Mouse (Mus musculus): ENCODE results near the gene Rnase12. TPM values are rescaled to one million over a fixed set of nuclear protein-coding genes. Genes with fewer than 3 reads are reported as not detected.

Gene Rnase12
- polyA plus RNA-seq, 2 experiments = 0.14 TPM; not detected in 1

DNA sequence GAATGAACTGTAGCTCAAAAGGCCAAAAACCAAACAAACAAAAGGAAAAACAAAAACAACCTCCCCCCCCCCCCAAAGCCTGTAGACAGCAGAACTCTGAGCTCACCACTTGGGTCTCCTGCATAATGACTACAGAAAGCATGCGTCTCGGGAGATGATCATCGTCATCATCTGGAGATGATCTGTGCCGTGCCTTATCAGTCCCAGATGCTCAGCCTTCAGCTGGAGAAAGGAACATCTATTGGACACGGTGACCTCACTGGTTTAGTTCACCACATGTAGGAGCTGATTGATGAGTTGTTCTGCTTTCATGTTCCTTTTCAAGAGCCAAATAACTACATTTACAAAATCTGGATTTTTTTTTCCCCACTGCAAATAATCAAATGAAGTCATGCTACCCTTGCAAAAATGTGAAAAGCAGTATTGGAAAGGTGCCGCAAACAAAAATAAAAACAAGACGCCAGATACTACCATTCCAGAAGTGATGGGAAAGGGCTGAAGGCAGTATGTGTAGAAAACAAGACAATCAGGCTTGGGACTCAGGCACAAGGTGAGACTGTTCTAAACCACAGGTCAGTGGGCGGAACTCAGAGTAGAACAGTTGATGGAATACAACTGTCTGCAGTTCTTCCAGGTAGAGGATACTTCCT lies 50.2 kb downstream of the Rnase12 start, which contains the start of gene Rnase10:
Gene Rnase10 (plus strand): TSS at position 600 of the 650 bp plus-strand sequence.
- no peaks in the 10 kb centered on the region for H3K9me3 ChIP-seq (ENCODE audit: control insufficient read depth, low read length)
- no peaks in the 10 kb centered on the region for H3K36me3 ChIP-seq (ENCODE audit: control insufficient read depth, insufficient read depth, low read length)
- no peak for ATAC-seq (ENCODE audit: low FRiP score, low read depth)
- H3K4me1 ChIP-seq (ENCODE audit: control insufficient read depth, insufficient read depth, low read length) = no peaks in the 10 kb centered on the region
- H3K9ac ChIP-seq (ENCODE audit: low read depth, low read length, severe bottlenecking) = no peak within 1 kb of the TSS
- no peak within 1 kb of the TSS for H3K4me3 ChIP-seq (replicated peaks; ENCODE audit: low read length)
- peak within 1 kb of the TSS; percentile 67 for H3K27ac ChIP-seq (replicated peaks; ENCODE audit: low read depth, low read length)
- H3K27me3 ChIP-seq (ENCODE audit: control insufficient read depth, insufficient read depth, low read length) = no peaks in the 10 kb centered on the region
- WGBS = 54% methylated on average over 8 of the region's 8 CpGs
- H3K4me2 ChIP-seq (replicated peaks; ENCODE audit: low read depth, low read length, severe bottlenecking) = no peak within 1 kb of the TSS
- DNase-seq (ENCODE audit: low spot score) = peak; percentile 68
- no peak for TF ChIP-seq POLR2A (IDR thresholded peaks at IDR 0.05; ENCODE audit: borderline replicate concordance, extremely low read depth, insufficient read depth, insufficient read length)

Other genes with a start within 250 kb of the Rnase12 start
- not detected in 2 replicates for gene Ccnb1ip1, start 249.9 kb downstream of the Rnase12 start, polyA plus RNA-seq (2012; rRNA removed)
- gene Ccnb1ip1, start 249.9 kb downstream of the Rnase12 start, polyA plus RNA-seq (2014; fragmentation: Nextera tagmentation; extraction: Ambion mirVana) = not detected in 2 replicates
- gene Parp2, start 249.8 kb downstream of the Rnase12 start, polyA plus RNA-seq (2012; rRNA removed) = 65.4 and 86.6 TPM in 2 replicates
- 54.0 and 57.8 TPM in 2 replicates for gene Parp2, start 249.8 kb downstream of the Rnase12 start, polyA plus RNA-seq (2014; fragmentation: Nextera tagmentation; extraction: Ambion mirVana)
- 9.5 and 13.0 TPM in 2 replicates for gene Tep1, start 187.1 kb downstream of the Rnase12 start, polyA plus RNA-seq (2012; rRNA removed)
- gene Tep1, start 187.1 kb downstream of the Rnase12 start, polyA plus RNA-seq (2014; fragmentation: Nextera tagmentation; extraction: Ambion mirVana) = 8.3 and 10.5 TPM in 2 replicates
- 0.17 and 0.28 TPM in 2 replicates for gene Klhl33, start 160.2 kb downstream of the Rnase12 start, polyA plus RNA-seq (2012; rRNA removed)
- gene Klhl33, start 160.2 kb downstream of the Rnase12 start, polyA plus RNA-seq (2014; fragmentation: Nextera tagmentation; extraction: Ambion mirVana) = 0.08 and 0.11 TPM in 2 replicates
- gene Osgep, start 132.8 kb downstream of the Rnase12 start, polyA plus RNA-seq (2012; rRNA removed) = 116 and 137 TPM in 2 replicates
- gene Osgep, start 132.8 kb downstream of the Rnase12 start, polyA plus RNA-seq (2014; fragmentation: Nextera tagmentation; extraction: Ambion mirVana) = 163 and 164 TPM in 2 replicates
- gene Apex1, start 132.7 kb downstream of the Rnase12 start, polyA plus RNA-seq (2012; rRNA removed) = 127 and 143 TPM in 2 replicates
- 218 and 219 TPM in 2 replicates for gene Apex1, start 132.7 kb downstream of the Rnase12 start, polyA plus RNA-seq (2014; fragmentation: Nextera tagmentation; extraction: Ambion mirVana)
- 82.3 and 122 TPM in 2 replicates for gene Pip4p1, start 126.8 kb downstream of the Rnase12 start, polyA plus RNA-seq (2012; rRNA removed)
- 50.3 and 54.0 TPM in 2 replicates for gene Pip4p1, start 126.8 kb downstream of the Rnase12 start, polyA plus RNA-seq (2014; fragmentation: Nextera tagmentation; extraction: Ambion mirVana)
- gene Pnp, start 126.6 kb downstream of the Rnase12 start, polyA plus RNA-seq (2012; rRNA removed) = 37.7 and 42.1 TPM in 2 replicates
- 52.4 and 52.6 TPM in 2 replicates for gene Pnp, start 126.6 kb downstream of the Rnase12 start, polyA plus RNA-seq (2014; fragmentation: Nextera tagmentation; extraction: Ambion mirVana)
- 42.1 and 42.8 TPM in 2 replicates for gene Gm49342, start 113.1 kb downstream of the Rnase12 start, polyA plus RNA-seq (2012; rRNA removed)
- not detected in 2 replicates for gene Gm49342, start 113.1 kb downstream of the Rnase12 start, polyA plus RNA-seq (2014; fragmentation: Nextera tagmentation; extraction: Ambion mirVana)
- gene Pnp2, start 101.7 kb downstream of the Rnase12 start, polyA plus RNA-seq (2012; rRNA removed) = 0.15 and 0.31 TPM in 2 replicates
- 0.37 and 0.39 TPM in 2 replicates for gene Pnp2, start 101.7 kb downstream of the Rnase12 start, polyA plus RNA-seq (2014; fragmentation: Nextera tagmentation; extraction: Ambion mirVana)
- 0.13 and 0.18 TPM in 2 replicates for gene Rnase10, start 49.9 kb downstream of the Rnase12 start, polyA plus RNA-seq (2012; rRNA removed)
- gene Rnase10, start 49.9 kb downstream of the Rnase12 start, polyA plus RNA-seq (2014; fragmentation: Nextera tagmentation; extraction: Ambion mirVana) = not detected in 2 replicates
- gene Rnase9, start 15.8 kb downstream of the Rnase12 start, polyA plus RNA-seq (2012; rRNA removed) = 0.05 TPM in 1 of 2 replicates, not detected in the other
- gene Rnase9, start 15.8 kb downstream of the Rnase12 start, polyA plus RNA-seq (2014; fragmentation: Nextera tagmentation; extraction: Ambion mirVana) = not detected in 2 replicates
- gene Rnase11, start 7.5 kb downstream of the Rnase12 start, polyA plus RNA-seq (2012; rRNA removed) = not detected in 2 replicates
- gene Rnase11, start 7.5 kb downstream of the Rnase12 start, polyA plus RNA-seq (2014; fragmentation: Nextera tagmentation; extraction: Ambion mirVana) = not detected in 2 replicates
- not detected in 2 replicates for gene Olfr750, start 16.8 kb upstream of the Rnase12 start, polyA plus RNA-seq (2012; rRNA removed)
- gene Olfr750, start 16.8 kb upstream of the Rnase12 start, polyA plus RNA-seq (2014; fragmentation: Nextera tagmentation; extraction: Ambion mirVana) = not detected in 2 replicates
- 66.2 and 67.4 TPM in 2 replicates for gene Rnase4, start 33.4 kb upstream of the Rnase12 start, polyA plus RNA-seq (2012; rRNA removed)
- gene Rnase4, start 33.4 kb upstream of the Rnase12 start, polyA plus RNA-seq (2014; fragmentation: Nextera tagmentation; extraction: Ambion mirVana) = 51.9 and 59.4 TPM in 2 replicates
- gene Ang, start 33.5 kb upstream of the Rnase12 start, polyA plus RNA-seq (2012; rRNA removed) = 9.7 and 13.6 TPM in 2 replicates
- 7.3 and 8.3 TPM in 2 replicates for gene Ang, start 33.5 kb upstream of the Rnase12 start, polyA plus RNA-seq (2014; fragmentation: Nextera tagmentation; extraction: Ambion mirVana)
- 0.04 TPM in 1 of 2 replicates, not detected in the other for gene Eddm3b, start 56.8 kb upstream of the Rnase12 start, polyA plus RNA-seq (2012; rRNA removed)
- gene Eddm3b, start 56.8 kb upstream of the Rnase12 start, polyA plus RNA-seq (2014; fragmentation: Nextera tagmentation; extraction: Ambion mirVana) = not detected in 2 replicates
- gene Rnase6, start 66.2 kb upstream of the Rnase12 start, polyA plus RNA-seq (2012; rRNA removed) = 1.1 and 1.3 TPM in 2 replicates
- 0.77 and 2.3 TPM in 2 replicates for gene Rnase6, start 66.2 kb upstream of the Rnase12 start, polyA plus RNA-seq (2014; fragmentation: Nextera tagmentation; extraction: Ambion mirVana)
- gene Rnase1, start 89.1 kb upstream of the Rnase12 start, polyA plus RNA-seq (2012; rRNA removed) = 0.47 and 0.61 TPM in 2 replicates
- 0.39 and 0.61 TPM in 2 replicates for gene Rnase1, start 89.1 kb upstream of the Rnase12 start, polyA plus RNA-seq (2014; fragmentation: Nextera tagmentation; extraction: Ambion mirVana)
- gene Rnase2b, start 104.6 kb upstream of the Rnase12 start, polyA plus RNA-seq (2012; rRNA removed) = not detected in 2 replicates
- gene Rnase2b, start 104.6 kb upstream of the Rnase12 start, polyA plus RNA-seq (2014; fragmentation: Nextera tagmentation; extraction: Ambion mirVana) = not detected in 2 replicates
- not detected in 2 replicates for gene Ang2, start 141.5 kb upstream of the Rnase12 start, polyA plus RNA-seq (2012; rRNA removed)
- not detected in 2 replicates for gene Ang2, start 141.5 kb upstream of the Rnase12 start, polyA plus RNA-seq (2014; fragmentation: Nextera tagmentation; extraction: Ambion mirVana)
- gene Ear14, start 145.7 kb upstream of the Rnase12 start, polyA plus RNA-seq (2012; rRNA removed) = not detected in 2 replicates
- gene Ear14, start 145.7 kb upstream of the Rnase12 start, polyA plus RNA-seq (2014; fragmentation: Nextera tagmentation; extraction: Ambion mirVana) = not detected in 2 replicates
- not detected in 2 replicates for gene Rnase2a, start 198.5 kb upstream of the Rnase12 start, polyA plus RNA-seq (2012; rRNA removed)
- gene Rnase2a, start 198.5 kb upstream of the Rnase12 start, polyA plus RNA-seq (2014; fragmentation: Nextera tagmentation; extraction: Ambion mirVana) = not detected in 2 replicates